Mouse (Mus musculus) cerebellum, adult 9-11 months (tissue): ENCODE measurements at regions not wholly inside any gene's neighbourhood (a gene's known extent, or its start where the extent isn't known, plus 50 kb on each side); places are given as distances from the start of the nearest gene placed in this dataset.

Source experiments
- DNase-seq: peaks from one replicate; pipeline ENCODE4 v3.0.0; 2022

DNA sequence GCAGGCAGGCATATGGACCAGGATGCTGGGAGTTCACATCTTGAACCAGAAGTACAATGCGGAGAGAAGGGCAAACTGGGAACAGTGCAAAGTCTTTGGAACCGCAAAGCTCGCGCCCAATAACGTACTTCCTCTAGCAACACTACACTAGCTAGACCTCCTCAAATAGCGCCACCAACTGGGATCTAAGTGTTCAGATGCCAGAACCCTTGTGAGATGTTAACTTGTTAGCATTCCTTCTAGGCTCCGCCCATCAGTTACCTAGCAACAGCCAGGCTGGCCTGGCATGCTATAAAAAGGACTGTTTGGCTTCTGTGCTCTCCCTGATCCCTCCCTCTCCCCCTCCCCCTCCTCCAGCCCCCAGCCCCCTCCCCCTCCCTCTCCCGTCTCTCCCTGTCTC is 182.3 kb upstream of the Jmjd1c start:
- peak; percentile 29 for DNase-seq

DNA sequence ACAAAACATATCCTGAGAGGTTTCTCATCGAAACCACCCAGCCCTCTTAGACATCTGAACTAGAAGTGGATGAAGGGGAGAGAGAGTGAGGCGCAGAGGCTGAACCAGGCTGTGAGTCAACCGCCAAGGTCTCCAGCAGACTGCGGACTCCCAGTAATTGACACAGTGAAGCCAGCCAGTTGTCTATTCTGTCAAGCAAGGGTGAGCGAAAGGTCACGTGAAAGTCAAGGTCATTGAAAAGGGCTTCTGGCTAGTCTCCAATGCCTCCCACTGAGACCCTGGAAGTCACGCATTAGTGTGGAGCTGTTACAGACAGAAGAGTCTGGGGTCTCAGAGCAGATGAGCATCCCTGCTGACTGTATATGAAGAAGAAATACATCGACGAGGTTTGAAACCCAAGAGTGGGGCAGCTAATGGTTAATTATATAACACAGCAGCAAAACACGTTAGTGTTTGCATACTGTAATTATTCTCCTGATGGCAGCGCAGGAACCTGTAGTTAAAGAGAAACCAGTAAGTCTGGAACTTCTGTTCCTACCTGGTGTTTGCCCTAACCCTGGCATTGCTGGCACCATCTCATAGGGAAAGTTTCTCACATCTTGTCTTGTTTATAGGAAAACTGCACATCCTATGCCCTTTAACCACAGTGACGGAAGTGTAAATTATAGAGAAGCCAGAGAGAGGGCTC is 181.5 kb upstream of the Jmjd1c start:
- no peak for DNase-seq

DNA sequence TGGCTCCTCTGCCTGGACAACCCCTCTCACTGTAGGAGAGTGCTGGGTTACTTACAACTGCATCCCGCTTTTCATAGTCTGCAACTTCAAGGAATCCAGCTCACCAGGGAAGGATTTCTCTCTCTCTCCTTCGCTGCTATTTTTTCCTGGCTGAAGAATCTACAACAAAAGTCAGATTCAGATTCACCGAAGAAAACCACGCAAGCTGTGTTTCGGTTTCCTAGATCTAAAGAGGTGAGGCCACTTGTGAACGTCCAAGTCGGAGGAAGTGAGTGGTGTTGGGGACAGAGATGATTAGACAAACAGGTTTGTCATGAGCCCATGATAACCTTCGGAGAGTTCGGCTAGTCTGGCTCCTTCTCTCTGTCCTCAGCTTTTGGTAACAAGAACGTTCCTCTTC is 180.1 kb upstream of the Jmjd1c start:
- no peak for DNase-seq

DNA sequence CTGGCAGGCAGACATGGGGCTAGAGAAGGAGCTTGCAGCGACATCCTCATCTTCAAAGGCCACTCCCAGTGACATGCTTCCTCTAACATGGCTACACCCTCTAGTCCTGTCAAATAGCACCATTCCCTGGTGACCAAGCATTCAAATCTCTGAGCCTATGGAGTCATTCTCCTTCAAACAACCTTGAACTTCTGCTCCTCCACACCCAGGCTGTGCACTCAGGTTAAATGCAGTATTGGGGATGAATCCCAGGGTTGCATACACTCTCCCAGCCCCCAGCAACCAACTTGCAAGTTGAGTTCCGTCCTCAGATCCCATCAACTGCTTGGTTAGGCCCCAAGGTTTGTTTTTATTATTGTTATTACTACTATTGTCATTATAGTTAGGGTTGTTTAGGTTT is 178.2 kb upstream of the Jmjd1c start:
- no peak for DNase-seq

DNA sequence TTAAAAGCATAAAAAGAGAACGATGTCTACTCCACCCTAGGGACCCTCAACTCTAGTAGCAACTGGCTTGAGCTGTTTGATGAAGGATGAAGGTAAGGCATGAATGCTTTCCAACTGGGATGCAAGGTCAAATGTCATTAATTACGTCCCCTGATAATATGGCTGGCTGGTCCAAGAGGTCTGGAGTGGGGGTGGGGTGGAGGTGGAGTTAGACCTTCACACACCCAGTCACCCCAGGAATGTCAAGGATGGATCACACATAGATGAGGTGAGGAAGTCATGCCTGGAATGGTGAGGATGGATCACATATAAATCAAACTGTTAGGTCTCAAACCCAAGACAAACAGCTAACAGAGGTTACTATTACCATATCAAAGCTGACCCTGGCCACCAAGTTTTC is 177.2 kb upstream of the Jmjd1c start:
- DNase-seq, result no peak

DNA sequence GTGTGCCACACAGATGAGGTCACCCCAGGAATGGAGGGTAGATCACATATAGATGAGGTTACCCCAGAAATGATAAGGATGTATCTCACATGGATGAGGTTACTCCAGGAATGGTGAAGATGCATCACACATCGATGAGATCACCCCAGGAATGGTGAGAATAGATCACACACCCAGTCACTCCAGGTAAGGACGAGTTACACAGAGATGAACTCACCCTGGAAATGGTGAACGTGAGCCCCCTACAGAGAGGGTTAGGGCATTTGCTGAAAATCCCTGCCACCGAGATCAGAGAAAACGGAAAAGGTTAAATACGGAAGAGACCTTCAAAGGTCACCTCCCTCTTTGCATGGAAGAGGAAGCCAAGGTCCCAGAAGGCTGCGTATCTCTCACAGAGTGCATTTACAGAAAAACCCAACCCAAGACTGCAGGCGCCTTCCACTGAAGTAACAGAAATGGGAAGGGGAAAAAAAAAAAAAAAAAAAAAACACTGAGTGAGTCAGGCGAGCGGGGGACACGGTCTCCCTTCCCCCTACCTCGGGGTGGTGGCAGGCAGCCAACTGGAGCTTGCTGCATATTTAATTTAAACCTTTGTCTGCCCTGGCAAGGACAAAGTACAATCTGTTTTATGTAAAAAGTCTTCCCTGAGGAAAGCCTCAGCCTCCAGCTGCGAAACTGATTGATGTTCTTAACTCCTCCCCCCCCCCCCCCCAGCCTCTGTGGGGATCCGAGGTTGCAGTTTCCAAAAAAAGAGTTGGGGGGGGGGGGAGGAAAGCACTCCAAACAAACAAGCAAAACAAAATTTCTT is 175.8 kb upstream of the Jmjd1c start:
- peak; percentile 76 for DNase-seq

DNA sequence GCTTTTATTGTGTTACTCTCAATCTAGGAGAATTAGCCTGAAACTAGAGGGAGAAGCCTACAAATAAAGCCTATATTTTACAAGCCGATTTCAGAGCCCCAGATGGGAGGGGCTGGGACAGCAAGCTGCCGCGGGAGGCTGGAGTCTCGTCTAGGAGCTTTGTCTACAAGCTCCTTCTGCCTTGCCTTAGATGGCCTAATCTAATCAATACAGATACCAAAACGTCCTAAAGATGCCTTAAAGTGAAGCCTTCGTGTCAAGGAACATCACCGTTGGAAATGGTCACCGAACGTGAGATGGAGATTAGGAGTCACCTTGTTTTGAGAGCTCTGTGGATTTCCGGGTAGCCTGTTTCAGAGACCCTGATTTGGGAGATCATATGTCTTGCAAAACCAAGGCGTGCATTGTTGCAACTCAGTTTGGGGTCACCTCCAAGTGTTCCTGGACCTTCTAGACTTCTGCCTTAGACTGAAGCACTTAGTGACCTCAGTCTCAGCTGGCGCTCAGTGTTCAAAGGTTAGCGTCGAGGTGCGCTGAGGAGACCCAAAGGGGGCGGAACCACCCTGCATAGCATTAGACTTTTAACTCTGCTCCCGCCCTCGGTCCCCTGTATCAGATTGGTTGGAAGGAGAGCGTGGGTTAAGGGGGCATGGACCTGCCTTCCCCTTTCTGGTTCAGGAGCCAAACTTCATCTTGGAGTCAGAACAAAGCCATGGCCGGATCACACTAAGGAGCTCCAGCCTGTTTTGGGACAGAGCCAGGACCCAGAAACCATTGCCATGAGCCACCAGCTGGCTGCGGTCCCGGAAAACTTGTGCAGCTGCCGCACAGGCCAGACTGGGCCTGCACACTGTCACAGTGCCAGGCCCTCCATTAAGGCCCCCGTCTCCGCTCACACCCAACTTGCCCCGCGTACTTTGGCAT is 174.9 kb upstream of the Jmjd1c start:
- peak; percentile 90 for DNase-seq

DNA sequence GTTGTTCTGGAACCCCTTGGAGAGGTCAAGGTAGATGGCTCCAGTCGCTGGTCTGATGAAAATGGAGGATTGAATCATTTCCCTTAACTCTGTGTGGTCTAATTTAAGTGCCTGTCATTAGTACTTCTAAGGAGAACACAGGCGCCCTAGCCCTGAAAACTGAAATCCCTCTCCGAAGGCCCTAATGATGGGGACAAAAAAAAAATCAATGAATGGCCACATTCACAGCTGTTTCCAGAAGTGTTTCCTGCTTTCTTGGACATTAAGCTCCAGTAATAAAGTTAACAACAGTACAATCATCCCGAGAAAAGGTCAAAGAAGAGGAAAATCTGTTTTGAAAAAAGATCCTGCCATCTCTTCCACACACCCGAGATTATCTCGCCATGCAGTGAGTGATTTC is 174.1 kb upstream of the Jmjd1c start:
- DNase-seq, result no peak

DNA sequence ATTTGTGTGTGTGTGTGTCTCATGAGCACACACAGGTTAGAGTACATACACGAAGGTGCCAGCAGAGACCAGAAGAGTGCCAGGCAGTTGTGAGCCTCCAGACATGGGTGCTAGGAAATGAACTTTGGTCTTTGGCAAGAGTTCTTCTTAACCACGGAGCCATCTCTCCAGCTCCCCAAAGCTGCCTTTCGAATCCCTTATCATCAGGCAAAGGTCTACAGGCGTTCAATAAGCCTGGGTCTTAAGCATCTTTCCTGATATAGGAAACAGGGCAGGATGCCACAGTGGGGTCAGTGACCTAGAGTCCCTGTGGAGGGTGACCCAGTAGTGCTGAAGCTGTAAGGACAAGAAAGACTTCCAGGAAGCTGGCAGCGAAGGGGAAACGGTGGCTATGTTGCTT is 173.6 kb upstream of the Jmjd1c start:
- DNase-seq, result no peak

DNA sequence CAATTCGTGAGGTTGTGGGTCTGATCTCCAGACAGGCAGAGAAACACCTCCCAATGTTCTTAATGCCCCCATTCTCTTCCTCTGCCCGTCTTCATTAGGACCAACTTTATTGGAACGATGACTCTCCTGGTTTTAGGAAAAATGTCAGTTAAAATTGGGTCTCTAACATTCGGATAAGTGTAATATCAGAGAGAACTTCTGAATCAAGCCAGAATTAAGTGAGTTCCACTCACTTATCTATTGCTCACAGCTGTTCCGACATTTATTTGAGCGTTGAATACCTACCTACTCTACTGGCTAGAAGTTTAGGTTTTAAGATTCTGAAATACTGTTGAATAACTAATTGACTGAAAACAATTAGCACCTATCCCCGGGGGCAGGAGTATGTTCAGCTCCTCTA is 172.0 kb upstream of the Jmjd1c start:
- no peak for DNase-seq

DNA sequence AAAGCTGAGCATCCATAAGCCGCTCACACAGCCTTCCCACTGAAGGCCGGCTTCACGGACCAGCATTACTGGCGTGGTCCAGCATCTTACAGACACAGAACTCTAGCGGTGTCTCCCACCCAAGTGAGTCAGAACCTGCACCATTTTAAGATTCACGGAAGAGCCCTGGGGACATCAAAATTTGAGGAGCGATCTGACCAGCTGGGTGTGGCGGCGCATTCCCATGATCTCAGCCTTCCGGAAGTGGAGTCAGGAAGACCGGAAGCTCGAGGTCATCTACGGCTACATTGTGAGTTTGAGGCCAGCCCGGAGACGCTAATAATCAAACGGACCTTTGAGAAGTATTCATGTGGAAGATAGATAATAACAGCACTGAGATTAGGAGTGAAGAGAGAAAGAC is 171.5 kb upstream of the Jmjd1c start:
- DNase-seq, result no peak

DNA sequence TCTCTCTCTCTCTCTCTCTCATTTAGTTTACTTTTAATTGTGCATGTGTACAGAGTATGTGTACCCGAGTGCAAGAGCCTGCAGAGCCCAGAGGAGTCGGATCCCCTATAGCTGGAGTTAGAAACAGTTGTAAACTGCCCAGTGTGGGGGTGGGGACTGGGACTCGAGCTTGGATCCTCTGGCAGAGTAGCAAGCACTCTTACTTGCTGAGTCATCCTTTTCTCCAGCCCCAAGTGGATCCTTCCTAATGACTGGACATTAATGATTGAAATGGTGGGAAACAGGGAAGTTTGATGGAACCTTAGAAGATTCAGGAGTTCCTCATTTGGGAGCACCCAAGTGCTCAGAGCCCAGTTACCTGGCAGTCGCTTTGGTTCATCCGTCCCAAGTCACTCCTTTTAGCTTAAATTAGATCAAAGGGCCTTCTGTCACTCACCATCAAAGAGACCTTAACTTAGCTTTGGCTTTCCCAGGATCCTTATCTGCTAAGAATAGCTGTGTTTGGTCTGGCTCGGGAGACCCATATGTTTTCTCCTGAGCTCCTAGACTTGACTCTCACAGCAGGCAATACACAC is 170.3 kb upstream of the Jmjd1c start:
- DNase-seq, result no peak

DNA sequence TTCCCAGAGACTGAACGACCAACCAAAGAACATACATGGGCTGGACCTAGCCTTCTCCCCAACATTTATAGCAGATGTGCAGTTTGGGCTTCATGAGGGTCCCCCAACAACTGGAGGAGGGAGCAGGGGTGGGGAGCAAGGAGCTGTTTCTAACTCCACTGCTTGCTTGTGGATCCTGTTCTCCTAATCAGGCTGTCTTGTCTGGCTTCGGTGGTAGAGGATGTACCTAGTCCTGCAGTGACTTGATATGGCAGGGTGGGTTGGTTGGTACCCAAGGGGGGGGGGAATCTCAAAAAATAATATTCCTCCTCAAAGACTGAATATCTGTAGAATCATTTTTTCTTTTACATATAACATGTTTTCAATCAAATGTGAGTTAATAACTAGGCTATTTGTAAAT is 168.3 kb upstream of the Jmjd1c start:
- no peak for DNase-seq

DNA sequence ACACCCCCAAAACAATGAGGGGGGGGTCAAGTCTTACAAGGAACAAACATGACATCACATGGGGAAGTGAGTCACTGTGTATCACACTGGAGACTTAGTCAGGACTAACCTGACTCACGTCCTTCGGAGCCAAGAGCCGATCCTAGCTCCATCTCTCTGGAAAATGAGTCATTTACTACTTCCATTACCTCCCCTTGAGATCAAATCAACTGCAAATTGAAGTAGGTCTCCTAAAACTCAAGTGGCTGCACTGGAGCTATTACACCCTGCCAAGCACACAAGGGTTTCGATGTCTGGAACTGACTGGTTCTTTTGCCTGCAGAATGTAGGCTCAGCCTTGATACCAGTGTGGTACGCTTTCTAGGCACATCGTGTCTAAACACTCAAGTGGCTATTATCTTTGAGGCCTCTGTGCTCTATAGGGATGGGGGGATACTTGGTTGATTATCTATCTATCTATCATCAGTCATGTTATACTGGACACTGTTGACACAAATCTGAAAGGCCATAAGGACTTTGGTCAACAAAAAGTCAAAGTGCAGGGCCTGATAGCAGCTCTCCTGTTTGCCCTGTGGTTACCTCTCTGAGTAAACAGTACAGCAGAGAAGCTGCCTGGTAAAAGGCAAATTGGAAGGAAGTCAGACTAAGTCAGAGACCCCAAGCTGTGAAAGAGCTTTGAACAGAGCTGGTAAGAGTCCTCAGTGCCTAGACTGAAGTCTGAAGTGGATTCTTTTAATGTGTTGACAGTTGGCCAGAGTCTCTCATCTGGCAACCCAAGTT is 167.5 kb upstream of the Jmjd1c start:
- no peak for DNase-seq

DNA sequence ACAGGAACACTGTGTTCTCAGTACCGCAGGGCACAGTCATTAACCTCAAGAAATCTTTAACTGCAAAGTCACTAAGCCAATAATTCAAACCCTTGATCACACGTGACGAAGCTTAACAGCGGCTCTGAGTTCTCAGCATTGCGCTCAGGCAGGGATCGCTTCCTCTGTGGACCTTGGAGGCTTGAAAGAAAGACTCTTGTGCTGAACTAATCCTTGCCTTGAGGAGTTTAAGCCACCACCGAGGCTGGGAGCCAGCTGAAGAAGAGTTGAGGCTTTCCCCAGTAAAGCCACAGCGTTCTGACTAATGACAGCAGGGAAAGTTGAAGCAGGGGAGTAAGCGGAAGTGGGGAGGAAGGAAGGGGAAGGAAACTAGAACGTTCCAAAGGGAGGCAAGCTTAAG is 165.4 kb upstream of the Jmjd1c start:
- DNase-seq, result no peak

DNA sequence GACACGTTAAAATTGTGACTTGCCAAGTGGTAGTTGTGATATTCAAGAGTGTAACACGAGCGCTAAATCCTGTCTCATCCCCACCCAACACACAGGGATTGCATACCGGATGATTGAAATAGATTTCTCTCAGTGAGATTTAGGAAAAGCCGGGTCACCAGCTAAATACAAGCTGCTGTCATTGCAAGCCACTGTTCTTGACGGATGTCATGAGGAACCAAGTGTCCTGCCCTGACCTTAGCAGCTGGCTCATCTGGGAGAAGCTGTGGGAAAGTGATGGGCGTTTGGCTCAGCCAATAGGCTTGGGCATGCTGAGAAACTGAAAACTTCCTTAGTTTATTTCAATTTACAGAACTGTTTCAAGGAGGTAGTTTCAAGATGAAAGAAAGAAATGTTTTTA is 164.4 kb upstream of the Jmjd1c start:
- DNase-seq, result no peak

DNA sequence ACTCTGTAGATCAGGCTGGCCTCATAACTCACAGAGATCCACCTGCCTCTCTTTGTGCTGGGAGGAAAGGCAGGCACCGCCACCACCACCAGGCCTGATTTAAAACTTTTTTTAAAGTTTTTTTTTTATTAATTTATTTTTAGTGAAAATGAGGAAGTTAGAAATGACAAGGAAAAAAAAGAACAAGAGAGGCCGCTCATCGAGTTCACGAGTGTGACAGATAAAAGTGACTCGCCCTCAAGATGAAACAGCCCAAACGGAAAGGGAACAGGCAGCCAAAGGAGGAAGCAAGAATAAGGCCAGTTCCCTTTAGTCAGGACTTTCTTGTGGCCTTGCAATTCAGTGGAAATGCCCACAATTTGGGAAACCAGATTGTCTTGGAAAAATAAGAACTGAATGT is 163.4 kb upstream of the Jmjd1c start:
- no peak for DNase-seq

DNA sequence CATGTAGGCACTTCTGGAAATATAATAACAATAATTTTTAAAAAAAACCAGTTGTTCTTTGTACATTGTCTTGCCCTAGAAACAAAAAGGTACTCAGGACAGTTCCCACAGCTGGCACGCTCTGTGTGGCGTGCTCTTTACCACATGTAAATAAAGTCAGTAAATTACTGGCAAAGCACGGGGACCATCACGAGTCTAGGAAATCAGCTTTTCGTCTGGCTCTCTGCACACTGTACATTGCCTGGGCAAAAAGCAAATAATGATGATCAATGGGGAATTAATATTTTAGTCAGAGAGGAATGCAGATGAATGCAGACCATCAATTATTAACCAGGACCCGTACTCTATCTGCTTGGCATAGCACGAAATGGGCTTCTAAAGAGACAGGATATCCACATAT is 162.2 kb upstream of the Jmjd1c start:
- no peak for DNase-seq

DNA sequence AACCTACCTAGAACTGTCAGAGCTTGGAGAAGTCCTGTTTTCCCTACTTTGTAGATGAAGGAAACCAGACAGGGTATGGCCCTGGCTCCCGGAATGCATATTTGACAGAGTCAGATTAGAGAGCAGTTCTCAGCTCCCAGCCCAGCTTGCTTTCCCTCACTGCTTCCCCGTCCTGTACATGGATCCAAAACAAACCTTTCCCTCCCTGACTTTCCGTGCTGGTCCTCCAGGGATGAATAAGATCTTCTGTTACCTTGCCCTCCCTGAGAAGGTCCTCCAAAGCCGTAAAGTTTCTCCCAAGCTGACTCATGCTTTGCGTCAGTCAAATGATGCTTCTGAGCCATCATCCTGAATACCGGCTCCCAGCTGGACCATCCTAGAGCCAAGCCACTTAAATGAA is 160.2 kb upstream of the Jmjd1c start:
- DNase-seq, result no peak

DNA sequence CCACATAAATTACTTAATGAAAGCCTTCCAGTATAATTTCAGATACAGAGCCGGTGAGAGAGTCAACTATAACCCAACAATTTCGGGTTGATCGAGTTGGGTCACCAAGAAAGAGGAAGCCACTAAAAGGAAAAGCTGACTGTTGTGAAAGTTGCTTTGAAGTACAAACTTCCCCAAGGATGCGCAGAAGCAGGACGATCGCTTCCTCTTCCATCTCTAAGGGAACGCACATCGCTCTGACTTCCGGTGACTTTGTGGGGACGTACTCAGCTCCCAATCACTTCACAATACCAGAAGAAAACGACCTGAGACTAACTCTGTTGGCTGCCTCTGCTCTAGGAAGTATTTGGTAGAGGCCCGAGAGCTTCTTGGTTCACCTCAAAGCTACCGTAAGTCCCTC is 158.8 kb upstream of the Jmjd1c start:
- no peak for DNase-seq

DNA sequence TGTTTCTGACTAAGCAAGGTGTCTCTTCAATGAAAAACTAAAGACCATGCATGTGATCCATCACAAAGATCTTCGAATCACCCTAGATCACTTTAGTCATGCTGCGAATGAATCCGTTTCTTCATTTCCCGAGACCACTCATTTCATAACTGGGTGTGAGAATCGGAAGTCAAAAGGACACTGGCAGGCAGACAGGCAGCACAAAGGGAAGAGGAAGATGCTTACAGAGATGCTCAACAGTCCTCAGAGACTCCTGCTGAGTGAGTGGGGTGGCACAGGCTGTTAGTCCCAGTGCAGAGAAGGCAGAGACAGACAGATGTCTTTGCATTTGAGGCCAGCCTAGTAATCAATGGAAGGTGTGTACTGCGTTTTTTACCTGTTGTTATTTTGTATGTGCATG is 155.6 kb upstream of the Jmjd1c start:
- no peak for DNase-seq

DNA sequence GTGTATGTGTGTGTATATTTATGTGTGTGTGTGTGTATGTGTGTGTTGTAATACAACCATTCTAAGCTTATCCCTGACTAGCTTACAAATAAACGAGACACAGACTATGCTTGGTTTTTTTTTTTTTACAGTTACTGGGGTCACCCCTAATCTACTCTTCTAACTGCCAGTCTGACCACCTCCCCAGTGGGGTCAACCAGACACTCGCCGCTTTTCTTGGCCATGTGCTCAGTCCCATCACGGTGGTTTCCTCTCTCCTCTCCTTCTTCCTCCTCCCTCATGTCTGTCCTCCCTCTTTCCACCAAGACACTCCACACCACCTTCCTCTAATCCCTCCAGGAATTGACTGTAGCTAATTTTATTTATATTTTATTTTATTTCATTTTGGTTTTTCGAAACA is 155.0 kb upstream of the Jmjd1c start:
- no peak for DNase-seq

DNA sequence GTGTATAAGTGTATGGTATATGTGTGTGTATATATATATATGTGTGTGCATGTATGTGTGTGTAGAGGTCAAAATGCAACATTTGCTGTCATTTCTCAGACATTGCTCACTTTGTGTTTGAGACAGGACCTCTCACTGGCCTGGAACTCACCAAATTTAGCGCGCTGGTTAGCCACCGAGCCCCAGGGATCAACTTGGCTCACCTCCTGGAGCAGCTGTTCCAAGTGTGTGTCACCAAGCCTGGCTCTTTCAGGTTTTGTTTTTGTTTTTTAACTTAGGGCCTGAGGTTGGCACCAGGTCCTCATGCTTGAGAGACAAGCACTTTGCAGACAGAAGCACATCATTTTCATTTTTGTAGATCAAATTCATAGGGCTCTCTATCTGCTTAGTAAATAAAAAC is 154.0 kb upstream of the Jmjd1c start:
- DNase-seq, result no peak
